Mouse (Mus musculus) heart, embryonic 11.5 days (tissue): ENCODE results near the gene Asgr1. TPM values are rescaled to one million over a fixed set of nuclear protein-coding genes. Genes with fewer than 3 reads are reported as not detected.
A peak's percentile ranks its signal among the peaks of the same experiment; 100 is the strongest.

ENCODE experiments used
- ATAC-seq: fragments of 200-750 bp; cut with Nextera tagmentation; replicated peaks from 2 replicates; pipeline ENCODE4 v1.8.0; 2017; ENCODE audit warnings: moderate library complexity; ENCODE audit not compliant: insufficient number of reproducible peaks, low FRiP score, low TSS enrichment
- H3K27ac ChIP-seq: fragments of 300-500 bp; sonication (generic); 2 replicates; pipeline ENCODE4 v1.5.1; 2014; ENCODE audit warnings: mild to moderate bottlenecking, low read depth, low read length
- H3K27me3 ChIP-seq: fragments of 300-500 bp; sonication (generic); 2 replicates; pipeline ENCODE4 v1.6.1; 2014; ENCODE audit warnings: mild to moderate bottlenecking, low read length, mixed read lengths; ENCODE audit not compliant: control insufficient read depth, insufficient read depth
- H3K36me3 ChIP-seq: fragments of 300-500 bp; sonication (generic); 2 replicates; pipeline ENCODE4 v1.6.1; 2014; ENCODE audit warnings: mild to moderate bottlenecking, low read length, moderate library complexity, mixed read lengths; ENCODE audit not compliant: control insufficient read depth, insufficient read depth
- H3K4me1 ChIP-seq: fragments of 300-500 bp; sonication (generic); 2 replicates; pipeline ENCODE4 v1.6.1; 2014; ENCODE audit warnings: low read length; ENCODE audit not compliant: control insufficient read depth, insufficient read depth
- H3K4me2 ChIP-seq: fragments of 300-500 bp; sonication (generic); 2 replicates; pipeline ENCODE4 v1.6.1; 2014; ENCODE audit warnings: mild to moderate bottlenecking, moderate library complexity
- H3K4me3 ChIP-seq: fragments of 300-500 bp; sonication (generic); 2 replicates; pipeline ENCODE4 v1.5.1; 2014; ENCODE audit warnings: low read depth, low read length
- H3K9ac ChIP-seq: fragments of 300-500 bp; sonication (generic); 2 replicates; pipeline ENCODE4 v1.6.1; 2014; ENCODE audit warnings: mild to moderate bottlenecking, low read depth, low read length, moderate library complexity
- H3K9me3 ChIP-seq: fragments of 300-500 bp; sonication (generic); replicated peaks from 2 replicates; pipeline ENCODE4 v1.6.1; 2016; ENCODE audit warnings: low read length; ENCODE audit not compliant: control insufficient read depth
- WGBS: fragments of 180-500 bp; shearing (Covaris S2); extraction: QIAGEN DNeasy Blood & Tissue Kit; methylation state at CpG from one replicate; pipeline ENCODE4 v1.1.7; 2014; ENCODE audit not compliant: insufficient replicate concordance; 5-methylcytosine and 5-hydroxymethylcytosine counted together
- polyA plus RNA-seq: library from polyadenylated mRNA; unstranded; fragments of >200 nt; fragmentation: Nextera tagmentation; extraction: Ambion mirVana; gene quantifications from 2 replicates; pipeline ENCODE4 v1.2.1, GENCODE M21; 2014

Asgr1 gene
- polyA plus RNA-seq, 1 experiment from 2014 or later, result 0.13 TPM

DNA sequence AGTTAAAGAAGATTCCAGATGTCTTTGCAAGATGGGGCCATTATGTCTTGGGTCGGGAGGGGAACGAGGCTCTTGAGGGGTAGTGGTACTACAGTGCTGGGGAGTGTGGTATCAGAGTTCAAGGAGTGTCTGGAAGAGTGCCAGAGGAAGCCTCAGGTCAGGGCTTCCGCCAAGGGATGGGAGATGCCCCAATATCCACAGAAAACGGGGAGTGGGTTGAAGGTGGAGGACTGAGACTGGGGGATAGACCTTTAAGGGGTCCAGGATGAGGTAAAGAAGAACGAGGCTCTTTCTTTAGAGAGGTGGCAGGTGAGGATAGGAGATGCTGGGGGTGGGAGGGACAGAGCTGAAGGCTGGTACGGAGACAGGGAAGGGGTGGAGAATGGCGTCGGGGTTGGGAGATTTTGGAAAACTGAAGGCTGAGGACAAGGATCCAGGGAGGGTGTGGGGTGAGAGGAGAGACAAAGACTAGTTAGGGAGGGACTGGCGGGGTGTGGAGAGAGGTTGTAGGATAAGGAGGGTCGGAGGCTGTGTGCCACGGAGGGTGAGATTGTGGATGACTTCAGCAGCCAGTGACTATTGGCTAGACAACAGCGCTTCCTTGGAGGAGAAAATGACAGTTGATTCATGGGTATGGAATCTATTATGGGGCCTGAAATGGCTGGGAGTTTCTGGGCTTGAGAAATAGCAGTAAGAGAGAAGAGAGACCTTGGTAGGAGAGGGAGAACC, 25.3 kb upstream of the Asgr1 start:
- H3K36me3 ChIP-seq, result peaks cover 8% of the 10 kb centered on the region; the same call in 1 of the 2 replicates
- peak overlapping the region; percentile 24; the same call in 1 of the 2 replicates for H3K4me3 ChIP-seq
- no peak overlapping the region for H3K9ac ChIP-seq
- no peaks in the 10 kb centered on the region for H3K9me3 ChIP-seq
- no peak for ATAC-seq
- no peaks in the 10 kb centered on the region for H3K27me3 ChIP-seq
- WGBS, result 27% methylated on average over 12 of the region's 12 CpGs
- H3K4me2 ChIP-seq, result peak overlapping the region; percentile 60
- H3K27ac ChIP-seq, result 0 out of 2 replicates have a peak overlapping the region, but pooled peaks have one; percentile 32
- H3K4me1 ChIP-seq, result peaks cover 38% of the 10 kb centered on the region

DNA sequence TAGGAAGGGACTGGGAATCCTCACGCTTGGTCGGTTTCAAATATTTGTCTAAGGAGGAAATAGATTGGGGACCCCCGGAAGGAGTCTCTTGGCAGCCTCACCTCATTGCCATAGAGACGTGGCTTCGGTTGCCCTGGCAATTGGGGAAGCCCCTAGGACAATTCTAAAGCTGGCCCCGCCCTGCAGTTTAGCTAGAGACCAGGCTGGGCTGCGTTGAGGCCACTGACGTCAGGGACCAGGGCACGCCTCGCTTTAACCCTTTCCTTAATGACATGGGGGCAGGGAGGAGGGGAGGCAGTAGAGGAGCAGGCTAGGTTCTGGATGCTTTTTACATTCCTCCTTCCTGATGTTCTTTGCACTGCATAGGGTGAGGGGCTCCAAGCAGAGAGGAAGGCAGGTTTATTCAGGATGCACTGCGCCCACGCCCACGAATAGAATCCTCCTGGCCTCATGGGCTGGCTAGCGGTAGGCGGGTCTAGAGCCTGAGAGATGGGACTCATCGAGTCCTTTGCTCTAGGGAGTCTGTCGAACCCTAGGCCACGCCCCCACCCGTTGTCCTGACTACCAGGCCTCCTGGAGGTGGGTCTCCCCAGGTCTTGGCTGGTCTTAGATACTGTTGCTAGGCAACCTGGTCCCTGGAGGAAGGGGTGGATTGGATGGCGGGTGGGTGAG, 24.6 kb upstream of the Asgr1 start:
- 0 out of 2 replicates have a peak overlapping the region, but pooled peaks have one; percentile 32 for H3K27ac ChIP-seq
- H3K36me3 ChIP-seq, result peaks cover 8% of the 10 kb centered on the region; the same call in 1 of the 2 replicates
- ATAC-seq, result peak; percentile 71
- under 1% methylated on average over 20 of the region's 20 CpGs for WGBS
- H3K9me3 ChIP-seq, result no peaks in the 10 kb centered on the region
- peak overlapping the region; percentile 60 for H3K4me2 ChIP-seq
- H3K4me3 ChIP-seq, result peak overlapping the region; percentile 24
- no peak overlapping the region for H3K9ac ChIP-seq
- peaks cover 38% of the 10 kb centered on the region for H3K4me1 ChIP-seq
- H3K27me3 ChIP-seq, result no peaks in the 10 kb centered on the region

- no peak overlapping the region for H3K9ac ChIP-seq
- peak overlapping the region; percentile 24 for H3K4me3 ChIP-seq
- H3K36me3 ChIP-seq, result peaks cover 8% of the 10 kb centered on the region; the same call in 1 of the 2 replicates
- no peaks in the 10 kb centered on the region for H3K27me3 ChIP-seq
- no peak overlapping the region for H3K27ac ChIP-seq
- no peaks in the 10 kb centered on the region for H3K9me3 ChIP-seq
- peak overlapping the region; percentile 60 for H3K4me2 ChIP-seq
- H3K4me1 ChIP-seq, result peaks cover 38% of the 10 kb centered on the region
- no peak for ATAC-seq
- WGBS, result 54% methylated on average over 11 of the region's 11 CpGs
These were observed 23.9 kb upstream of the Asgr1 start for GRCm38 (mm10) chr11:70029829-70030550.

DNA sequence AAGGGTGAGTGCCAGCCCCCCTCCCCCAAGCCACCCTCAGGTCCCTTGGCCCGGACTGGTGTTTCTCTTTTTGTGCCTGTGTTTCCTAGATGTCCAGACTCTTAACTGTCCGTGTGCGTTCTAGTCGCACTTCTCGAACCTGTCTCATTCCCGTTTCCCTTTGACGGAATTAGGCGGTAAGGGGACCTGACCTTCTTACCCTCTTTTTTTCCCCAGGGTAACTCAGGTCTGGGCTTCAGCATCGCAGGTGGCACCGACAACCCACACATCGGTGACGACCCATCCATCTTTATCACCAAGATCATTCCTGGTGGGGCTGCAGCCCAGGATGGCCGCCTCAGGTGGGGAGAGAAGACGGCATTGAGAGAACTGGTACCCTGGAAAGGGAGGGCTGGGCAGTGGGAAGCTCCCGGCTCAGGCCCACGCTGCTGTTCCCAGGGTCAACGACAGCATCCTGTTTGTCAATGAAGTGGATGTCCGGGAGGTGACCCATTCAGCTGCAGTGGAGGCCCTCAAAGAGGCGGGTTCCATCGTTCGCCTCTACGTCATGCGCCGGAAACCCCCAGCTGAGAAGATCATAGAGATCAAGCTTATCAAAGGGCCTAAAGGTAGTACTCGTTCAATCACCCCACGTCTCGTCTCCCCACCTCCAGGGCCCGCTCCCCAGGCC, 23.1 kb upstream of the Asgr1 start:
- H3K9me3 ChIP-seq, result no peaks in the 10 kb centered on the region
- 87% methylated on average over 28 of the region's 28 CpGs for WGBS
- no peak overlapping the region for H3K9ac ChIP-seq
- peaks cover 8% of the 10 kb centered on the region; the same call in 1 of the 2 replicates for H3K36me3 ChIP-seq
- H3K4me3 ChIP-seq, result no peak overlapping the region
- no peaks in the 10 kb centered on the region for H3K27me3 ChIP-seq
- no peak overlapping the region for H3K27ac ChIP-seq
- ATAC-seq, result no peak
- no peak overlapping the region for H3K4me2 ChIP-seq
- H3K4me1 ChIP-seq, result peaks cover 36% of the 10 kb centered on the region

DNA sequence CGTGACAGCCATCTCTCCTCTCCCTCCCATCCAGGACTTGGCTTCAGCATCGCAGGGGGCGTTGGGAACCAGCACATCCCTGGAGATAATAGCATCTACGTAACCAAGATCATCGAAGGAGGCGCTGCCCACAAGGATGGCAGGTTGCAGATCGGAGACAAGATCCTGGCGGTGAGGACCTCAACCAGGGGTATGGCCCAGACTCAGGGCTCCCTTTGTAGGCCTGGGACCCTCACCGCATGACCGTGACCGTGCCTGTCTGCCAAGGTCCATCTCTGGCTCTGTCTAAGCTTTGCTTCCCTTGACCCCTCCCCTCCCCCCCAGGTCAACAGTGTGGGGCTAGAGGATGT, 22.6 kb upstream of the Asgr1 start:
- H3K9ac ChIP-seq, result no peak overlapping the region
- peaks cover 31% of the 10 kb centered on the region for H3K4me1 ChIP-seq
- H3K36me3 ChIP-seq, result peaks cover 8% of the 10 kb centered on the region; the same call in 1 of the 2 replicates
- no peak overlapping the region for H3K4me3 ChIP-seq
- no peak overlapping the region for H3K27ac ChIP-seq
- ATAC-seq, result no peak
- H3K9me3 ChIP-seq, result no peaks in the 10 kb centered on the region
- no peak overlapping the region for H3K4me2 ChIP-seq
- WGBS, result 95% methylated on average over 11 of the region's 11 CpGs
- H3K27me3 ChIP-seq, result no peaks in the 10 kb centered on the region

DNA sequence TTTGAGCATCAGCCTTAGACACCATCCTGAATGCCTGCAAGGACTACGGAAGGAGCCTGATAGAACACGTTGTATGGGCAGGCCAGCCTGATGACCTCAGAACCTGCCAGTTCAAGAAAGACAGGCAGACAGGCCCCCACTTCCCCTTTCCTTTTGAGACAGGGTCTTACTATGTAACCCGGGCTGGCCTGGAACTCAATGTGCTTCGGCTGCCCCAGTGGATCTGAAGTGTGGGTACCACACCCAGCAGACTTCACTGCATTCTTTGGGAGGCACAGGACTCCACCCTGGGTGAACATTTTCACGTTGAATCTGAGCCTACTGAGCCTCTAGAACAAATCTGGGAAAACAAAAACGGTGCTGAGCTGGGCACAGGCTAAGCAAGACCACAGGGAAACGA, 15.7 kb upstream of the Asgr1 start:
- Histone ChIP-seq H3K9me3 (no peaks in the 10 kb centered on the region), H3K27me3 (no peaks in the 10 kb centered on the region), H3K4me3 (no peak overlapping the region), H3K9ac (no peak overlapping the region), H3K4me2 (no peak overlapping the region), H3K36me3 (peaks cover 14% of the 10 kb centered on the region; the same call in 1 of the 2 replicates), H3K27ac (no peak overlapping the region), H3K4me1 (no peaks in the 10 kb centered on the region)
- WGBS, result 76% methylated on average over 7 of the region's 7 CpGs
- ATAC-seq, result no peak

GRCm38 (mm10) chr11:70039631-70040030, 14.3 kb upstream of the Asgr1 start:
- no peaks in the 10 kb centered on the region for H3K27me3 ChIP-seq
- no peak overlapping the region for H3K9ac ChIP-seq
- H3K36me3 ChIP-seq, result peaks cover 16% of the 10 kb centered on the region; the same call in 1 of the 2 replicates
- no peak overlapping the region for H3K4me2 ChIP-seq
- no peak for ATAC-seq
- no peaks in the 10 kb centered on the region for H3K4me1 ChIP-seq
- no peak overlapping the region for H3K4me3 ChIP-seq
- no peak overlapping the region for H3K27ac ChIP-seq
- 88% methylated on average over 10 of the region's 10 CpGs for WGBS
- H3K9me3 ChIP-seq, result no peaks in the 10 kb centered on the region

GRCm38 (mm10) chr11:70040184-70040583, 13.7 kb upstream of the Asgr1 start:
- no peak overlapping the region for H3K27ac ChIP-seq
- H3K4me3 ChIP-seq, result no peak overlapping the region
- H3K4me2 ChIP-seq, result no peak overlapping the region
- peaks cover 16% of the 10 kb centered on the region; the same call in 1 of the 2 replicates for H3K36me3 ChIP-seq
- WGBS, result 83% methylated on average over 7 of the region's 7 CpGs
- H3K27me3 ChIP-seq, result no peaks in the 10 kb centered on the region
- no peaks in the 10 kb centered on the region for H3K9me3 ChIP-seq
- no peak overlapping the region for H3K9ac ChIP-seq
- H3K4me1 ChIP-seq, result no peaks in the 10 kb centered on the region
- ATAC-seq, result no peak
